Mouse (Mus musculus): ENCODE data around the gene Mip.
"Not testable (repeated sequence)": the region's sequence is repeated elsewhere in the genome, so short reads cannot be mapped to it uniquely, and the experiment has no call there.

Gene Mip

GRCm38 (mm10) chr10:128225538-128225937 lies at the start of gene Mip:
TSS of gene Mip (plus strand) at chr10:128225838.
- in situ Hi-C loops (cut with MseI, MboI): no loop called here

DNA sequence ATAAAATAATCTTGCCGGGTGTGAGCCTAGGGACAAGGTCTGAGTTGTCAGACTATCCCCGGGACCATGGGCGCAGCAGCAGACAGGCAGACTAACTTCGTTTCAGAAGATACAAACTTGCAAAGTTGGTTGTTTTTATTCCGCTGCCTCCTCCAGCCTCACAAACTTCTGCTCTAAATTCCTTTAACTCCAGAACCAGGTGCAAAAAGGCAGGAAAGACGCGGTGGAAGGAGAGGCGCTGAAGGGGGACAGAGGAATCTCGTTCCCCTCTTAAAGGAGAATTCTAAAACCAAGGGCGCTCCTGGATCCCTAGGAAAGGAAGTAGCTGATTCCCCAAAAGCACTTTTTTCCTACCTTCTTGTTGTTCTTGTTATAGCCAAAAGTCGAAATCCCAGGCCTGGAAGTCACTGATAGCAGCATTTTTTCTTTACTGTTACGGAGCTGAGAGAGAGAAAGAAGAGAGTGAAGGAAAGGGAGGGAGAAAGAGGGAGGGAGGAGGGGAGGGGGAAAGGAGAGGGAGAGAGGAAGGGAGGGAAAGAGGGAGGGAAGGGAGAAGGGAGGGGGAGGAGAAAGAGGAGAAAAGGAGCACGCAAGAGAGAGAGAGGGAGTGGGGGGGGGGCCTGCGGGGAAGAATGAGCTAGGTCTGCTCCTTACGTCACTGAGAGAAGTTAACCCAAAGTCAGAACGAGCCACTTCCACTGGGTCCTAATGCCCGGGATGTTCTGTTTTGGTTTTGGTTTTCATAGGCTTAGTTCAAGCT lies 49.5 kb upstream of the Mip start:
- in situ Hi-C loops (cut with MseI, MboI): loop anchor here in 1 of 2 experiments (5.0 kb wide), 1 partner anchor 34 kb away; no protein-coding TSS in a partner anchor

DNA sequence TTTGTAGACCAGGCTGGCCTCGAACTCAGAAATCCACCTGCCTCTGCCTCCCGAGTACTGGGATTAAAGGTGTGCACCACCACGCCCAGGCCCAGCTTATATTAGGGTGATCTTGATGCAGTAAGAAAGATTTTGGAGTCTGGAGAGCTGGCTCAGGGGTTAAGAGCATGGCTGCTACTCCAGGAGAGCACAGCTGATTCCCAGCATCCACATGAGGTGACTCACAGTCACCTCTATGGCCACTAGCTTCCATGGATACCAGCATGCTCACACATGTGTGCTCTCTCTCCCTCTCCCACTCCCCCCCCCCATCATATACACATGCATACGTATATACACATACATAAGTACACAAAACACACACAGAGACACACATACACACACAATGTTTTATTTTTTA lies 48.3 kb upstream of the Mip start:
- in situ Hi-C loops (cut with MseI, MboI): loop anchor here in 1 of 2 experiments (5.0 kb wide), 1 partner anchor 35 kb away; no protein-coding TSS in a partner anchor

- in situ Hi-C loops (cut with MseI, MboI): loop anchor here (5.0 to 10.0 kb wide), 2 partner anchors 38 to 85 kb away; partner anchors contain the start of gene Baz2a (in 1 of the 2)
These were observed 45.6 kb upstream of the Mip start, which contains the start of gene Rbms2 for GRCm38 (mm10) chr10:128179989-128180388. TSS of gene Rbms2 (minus strand) at chr10:128180297.

DNA sequence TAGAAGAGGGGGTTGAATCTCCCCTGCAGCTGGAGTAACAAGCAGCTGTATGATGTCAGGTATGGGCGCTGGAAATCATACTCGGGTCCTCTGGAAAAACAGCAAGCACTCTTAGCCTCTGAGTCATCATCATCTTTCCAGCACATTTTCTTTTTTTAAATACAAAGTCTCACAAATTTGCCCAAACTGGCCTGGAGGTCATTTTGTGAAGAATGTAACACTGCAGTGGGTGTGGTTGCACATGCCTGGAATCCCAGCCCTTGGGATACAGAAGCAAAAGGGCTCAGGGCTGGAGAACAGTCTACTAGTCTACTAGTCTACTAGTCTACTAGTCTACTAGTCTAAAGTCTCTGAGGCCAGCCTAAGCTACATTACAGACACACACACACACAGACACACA lies 41.3 kb upstream of the Mip start:
- in situ Hi-C loops (cut with MseI, MboI): loop anchor here in 1 of 2 experiments (10.0 kb wide), 1 partner anchor 89 kb away; the partner anchor contains the start of gene Baz2a

- in situ Hi-C loops (cut with MseI, MboI): loop anchor here (5.0 to 10.0 kb wide), 3 partner anchors 43 to 93 kb away; partner anchors contain the start of gene Baz2a (in 2 of the 2)
These were observed 40.2 kb upstream of the Mip start for GRCm38 (mm10) chr10:128185277-128185940.

- in situ Hi-C loops (cut with MseI, MboI): loop anchor here (5.0 to 10.0 kb wide), 3 partner anchors 44 to 94 kb away; partner anchors contain the start of gene Baz2a (in 2 of the 2)
These were observed 39.7 kb upstream of the Mip start for GRCm38 (mm10) chr10:128185959-128186358.

GRCm38 (mm10) chr10:128187181-128187605 lies 38.4 kb upstream of the Mip start:
- in situ Hi-C loops (cut with MseI, MboI): loop anchor here (5.0 to 10.0 kb wide), 3 partner anchors 45 to 95 kb away; partner anchors contain the start of gene Baz2a (in 2 of the 2)

- in situ Hi-C loops (cut with MseI, MboI): loop anchor here (5.0 to 10.0 kb wide), 3 partner anchors 46 to 96 kb away; partner anchors contain the start of gene Baz2a (in 2 of the 2)
These were observed 37.3 kb upstream of the Mip start for GRCm38 (mm10) chr10:128188242-128188877.

DNA sequence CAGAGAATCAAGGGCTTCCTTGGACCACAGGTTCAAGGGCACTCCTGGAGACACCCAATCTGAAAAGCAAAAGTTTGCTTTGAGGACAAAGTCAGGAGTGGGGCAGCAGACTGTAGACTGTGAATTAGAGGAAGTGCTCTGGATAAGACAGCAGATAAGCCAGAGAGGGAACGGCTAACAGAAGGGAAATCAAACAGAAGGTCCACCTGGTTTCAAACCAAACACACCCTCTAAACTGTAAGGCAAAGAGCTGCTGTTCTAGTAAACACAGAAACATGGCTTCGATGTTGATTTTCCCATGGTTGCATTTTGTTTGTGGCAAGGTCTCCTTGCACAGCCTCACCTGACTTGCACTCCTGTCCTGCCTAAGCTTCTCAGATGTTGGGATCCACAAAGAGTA lies 34.2 kb upstream of the Mip start:
- in situ Hi-C loops (cut with MseI, MboI): no loop called here

- in situ Hi-C loops (cut with MseI, MboI): not testable (repeated sequence)
These were observed 33.4 kb upstream of the Mip start for GRCm38 (mm10) chr10:128192030-128192766.

GRCm38 (mm10) chr10:128193113-128193512 lies 32.5 kb upstream of the Mip start:
- in situ Hi-C loops (cut with MseI, MboI): no loop called here

- in situ Hi-C loops (cut with MseI, MboI): no loop called here
These were observed 31.6 kb upstream of the Mip start, which contains the start of gene Gls2 for GRCm38 (mm10) chr10:128194024-128194550. TSS of gene Gls2 (plus strand) at chr10:128194457.

DNA sequence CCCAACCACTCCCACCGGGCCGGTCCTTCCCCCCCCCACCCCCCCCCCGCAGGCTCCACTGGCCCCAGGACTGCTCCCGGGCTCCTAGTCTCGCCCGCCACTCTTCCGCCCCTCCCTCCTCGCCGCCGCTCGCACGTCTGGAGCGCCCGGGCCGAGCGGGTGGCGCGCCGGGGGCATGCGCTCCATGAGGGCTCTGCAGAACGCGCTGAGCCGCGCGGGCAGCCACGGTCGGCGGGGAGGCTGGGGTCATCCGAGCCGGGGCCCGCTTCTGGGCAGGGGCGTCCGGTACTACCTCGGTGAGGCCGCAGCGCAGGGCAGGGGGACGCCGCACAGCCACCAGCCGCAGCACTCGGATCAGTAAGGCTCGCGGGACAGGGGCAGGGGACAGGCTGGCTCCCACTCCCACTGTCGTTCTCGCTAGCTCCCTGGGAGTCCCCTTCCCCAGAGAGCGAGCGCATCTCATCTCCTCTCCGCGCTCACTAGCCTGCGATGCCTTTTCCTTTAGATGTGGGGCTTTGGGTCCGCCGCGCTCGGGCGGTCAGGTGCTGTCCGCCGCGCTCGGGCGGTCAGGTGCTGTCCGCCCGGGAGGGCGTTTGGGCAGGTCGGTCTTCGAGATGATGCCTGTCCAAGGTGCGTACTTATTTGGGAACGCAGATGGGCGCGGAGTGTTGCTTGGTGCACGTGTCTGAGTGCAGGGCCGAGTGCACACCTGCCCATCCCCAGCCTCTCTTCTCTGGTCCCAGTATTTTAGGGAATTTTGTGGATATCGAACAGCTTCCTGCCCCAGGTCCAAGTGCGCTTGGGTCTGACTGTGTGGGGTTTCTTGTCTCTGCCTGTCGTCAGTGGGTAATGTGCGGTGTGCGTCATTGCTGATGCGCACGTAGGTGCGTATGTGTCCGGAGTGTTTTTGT lies 30.8 kb upstream of the Mip start:
- in situ Hi-C loops (cut with MseI, MboI): no loop called here

DNA sequence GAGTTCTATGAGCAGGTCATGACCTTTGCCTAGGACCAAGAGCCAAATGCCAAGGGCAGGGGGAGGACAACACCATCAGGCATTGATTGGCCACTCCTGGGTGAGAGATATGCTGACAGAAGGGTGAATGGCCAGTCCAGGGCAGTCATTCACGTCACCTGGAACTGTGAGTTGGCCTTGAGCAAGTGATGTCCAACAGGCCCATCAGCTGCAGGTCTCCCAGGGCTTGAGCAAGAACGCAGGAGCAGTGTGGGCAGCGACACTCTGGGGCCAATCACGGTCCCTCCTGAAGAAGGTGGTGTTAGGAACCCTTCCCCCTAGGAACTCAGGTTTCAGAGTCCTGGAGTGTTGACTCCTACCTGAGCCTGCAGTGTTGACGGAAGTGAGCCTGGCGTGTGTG lies 23.8 kb upstream of the Mip start:
- in situ Hi-C loops (cut with MseI, MboI): no loop called here

DNA sequence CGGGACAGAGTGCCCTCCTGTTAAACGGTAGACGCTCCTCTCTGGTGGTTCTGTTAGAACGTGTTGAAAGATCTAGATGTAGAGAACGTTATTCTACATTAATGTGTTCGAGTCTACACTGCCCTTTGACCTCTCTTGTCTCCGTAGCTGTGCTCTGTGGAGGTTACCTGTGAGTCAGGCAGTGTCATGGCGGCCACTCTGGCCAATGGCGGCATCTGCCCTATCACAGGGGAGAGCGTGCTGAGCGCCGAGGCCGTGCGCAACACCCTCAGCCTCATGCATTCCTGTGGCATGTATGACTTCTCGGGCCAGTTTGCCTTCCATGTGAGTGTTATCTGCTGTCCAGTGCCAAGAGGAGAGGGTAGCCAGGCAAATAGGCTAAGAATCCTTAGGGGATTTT lies 20.7 kb upstream of the Mip start:
- in situ Hi-C loops (cut with MseI, MboI): no loop called here

DNA sequence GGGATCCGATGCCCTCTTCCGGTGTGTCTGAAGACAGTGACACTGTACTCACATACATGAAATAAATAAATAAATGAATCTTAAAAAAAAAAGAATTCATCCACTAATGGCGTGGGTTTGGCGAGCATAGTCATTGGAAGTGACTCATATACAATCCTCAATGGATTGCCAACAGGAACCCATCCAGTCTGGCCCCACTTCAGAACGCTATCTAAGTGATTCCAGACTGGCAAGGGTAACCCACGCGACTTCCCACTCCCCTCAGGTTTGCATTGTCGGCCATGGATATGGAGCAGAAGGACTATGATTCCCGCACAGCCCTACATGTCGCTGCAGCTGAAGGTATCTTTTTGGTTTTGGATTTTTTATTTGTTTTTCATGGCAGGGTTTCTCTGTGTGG lies 17.3 kb upstream of the Mip start:
- in situ Hi-C loops (cut with MseI, MboI): no loop called here

- in situ Hi-C loops (cut with MseI, MboI): no loop called here
These were observed 16.2 kb upstream of the Mip start for GRCm38 (mm10) chr10:128209311-128210009.

DNA sequence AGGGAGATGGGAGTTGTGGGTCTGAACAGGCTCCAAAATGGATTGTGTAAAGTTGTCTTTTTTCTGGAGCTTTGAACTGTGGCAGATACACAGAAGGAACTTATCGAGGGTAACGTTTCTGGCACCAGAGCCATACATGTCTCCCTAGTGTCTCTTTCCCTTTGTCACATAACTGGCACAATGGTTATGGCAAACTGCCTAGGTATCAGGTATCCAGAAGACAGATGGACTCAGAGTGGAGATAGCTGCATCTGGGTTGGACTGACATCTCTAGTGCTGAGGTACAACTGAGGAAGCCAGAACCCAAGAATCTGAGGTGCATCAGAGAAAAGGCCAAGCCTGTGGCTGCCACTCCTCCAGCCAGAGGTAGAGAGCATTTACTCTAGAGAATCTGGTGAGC lies 15.5 kb upstream of the Mip start:
- in situ Hi-C loops (cut with MseI, MboI): no loop called here
